Comparison of ENCODE assay signal across 22 mouse cellular contexts in the genomic region with DNA sequence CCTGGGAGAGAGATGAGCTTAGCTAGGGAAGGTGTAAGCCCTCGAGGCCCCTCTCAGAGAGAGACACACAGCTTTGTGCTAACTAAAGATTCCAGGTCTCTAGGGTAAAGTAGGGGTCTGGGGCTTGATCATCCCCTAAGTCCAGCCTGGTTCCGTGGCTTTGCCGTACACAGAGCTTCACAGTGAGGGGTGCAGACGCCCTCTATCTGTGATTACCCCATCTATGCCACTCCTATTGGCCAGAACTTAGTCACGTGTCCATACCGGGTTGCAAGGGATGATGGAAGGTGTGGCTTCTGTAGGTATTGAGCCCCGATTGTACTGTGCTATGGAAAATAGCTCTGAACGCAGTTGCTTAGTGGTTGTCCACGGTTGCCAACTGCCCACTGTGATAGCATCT. TPM values are rescaled to one million over a fixed set of nuclear protein-coding genes. Genes with fewer than 3 reads are reported as not detected.
A peak's percentile ranks its signal among the peaks of the same experiment; 100 is the strongest.
DNase-seq lines count a peak whose midpoint lies in the region; ATAC-seq and TF ChIP-seq lines count a peak whose summit lies in the region.
"Had no signal": no experiment of that assay in that cellular context is flagged by ENCODE, and none has a peak within 500 bp of the region (broad histone marks: within the 10 kb centered on the region; RNA-seq: fewer than 3 reads in every experiment).

No protein-coding gene starts in this region.

- TF ChIP-seq POLR2A in testis, adult 2 months (IDR thresholded peaks at IDR 0.05; ENCODE audit: control insufficient read depth, low read depth, low read length): no peak
- TF ChIP-seq POLR2A in ES-Bruce4 (IDR thresholded peaks at IDR 0.05; ENCODE audit: insufficient read depth, low read length): no peak

- H3K4me2 ChIP-seq in kidney, embryonic 14.5 days (replicated peaks; ENCODE audit: low read depth, low read length): no peak overlapping the region
- no peak overlapping the region for H3K4me2 ChIP-seq in intestine, embryonic 16.5 days (ENCODE audit: low read depth, low read length)
- H3K4me2 ChIP-seq: embryonic facial prominence, embryonic 13.5 days; forebrain, embryonic 15.5 days had no signal

- H3K4me1 ChIP-seq in testis, adult 2 months (ENCODE audit: control insufficient read depth, insufficient read depth, low read length): peaks cover 13% of the 10 kb centered on the region
- H3K4me1 ChIP-seq in ES-Bruce4 (ENCODE audit: control insufficient read depth, insufficient read depth, low read length): no peaks in the 10 kb centered on the region
- no peaks in the 10 kb centered on the region for H3K4me1 ChIP-seq in kidney, embryonic 14.5 days (ENCODE audit: control insufficient read depth, insufficient read depth, low read length)
- H3K4me1 ChIP-seq in intestine, embryonic 16.5 days (ENCODE audit: control insufficient read depth, insufficient read depth, low read length): no peaks in the 10 kb centered on the region
- H3K4me1 ChIP-seq: embryonic facial prominence, embryonic 13.5 days; forebrain, embryonic 10.5 days; forebrain, embryonic 15.5 days had no signal

- no peak for DNase-seq in testis, postnatal 10 days (ENCODE audit: low spot score)
- DNase-seq in MEL-GATA-1-ER (ENCODE audit: extremely low read depth, low read depth): peak; percentile 79
- no peak for DNase-seq in cerebellum, adult 8-10 months
- DNase-seq: adrenal gland, postnatal 10 days; cerebellum, adult 11-12 months; cerebellum, adult 9-11 months; cerebellum, postnatal 36 days; heart, adult 11 months; heart, postnatal 36 days; kidney, adult 11 months had no signal

- H3K36me3 ChIP-seq in testis, adult 2 months (ENCODE audit: control insufficient read depth, insufficient read depth, low read length): no peaks in the 10 kb centered on the region
- H3K36me3 ChIP-seq in ES-Bruce4 (ENCODE audit: control insufficient read depth, insufficient read depth, low read length, poor library complexity, severe bottlenecking): no peaks in the 10 kb centered on the region
- no peaks in the 10 kb centered on the region for H3K36me3 ChIP-seq in kidney, embryonic 14.5 days (ENCODE audit: control insufficient read depth, insufficient read depth, low read length)
- H3K36me3 ChIP-seq in intestine, embryonic 16.5 days (ENCODE audit: control insufficient read depth, insufficient read depth, low read length): no peaks in the 10 kb centered on the region
- H3K36me3 ChIP-seq: forebrain, embryonic 10.5 days; forebrain, embryonic 15.5 days; heart, embryonic 13.5 days had no signal

- H3K9me3 ChIP-seq in ES-Bruce4 (replicated peaks; ENCODE audit: control insufficient read depth, insufficient read depth, low read length, poor library complexity, severe bottlenecking): no peaks in the 10 kb centered on the region
- no peaks in the 10 kb centered on the region for H3K9me3 ChIP-seq in kidney, embryonic 14.5 days (ENCODE audit: control insufficient read depth, low read length)
- no peaks in the 10 kb centered on the region for H3K9me3 ChIP-seq in intestine, embryonic 16.5 days (ENCODE audit: control insufficient read depth, low read length)
- H3K9me3 ChIP-seq: embryonic facial prominence, embryonic 13.5 days; forebrain, embryonic 10.5 days; forebrain, embryonic 15.5 days; heart, embryonic 13.5 days had no signal

- TF ChIP-seq EP300 in ES-Bruce4 (IDR thresholded peaks at IDR 0.05; ENCODE audit: insufficient read depth, low read depth, low read length): no peak

- H3K4me3 ChIP-seq in testis, adult 2 months (ENCODE audit: control insufficient read depth, low read depth, low read length): peak overlapping the region; percentile 63
- no peak overlapping the region for H3K4me3 ChIP-seq in ES-Bruce4 (ENCODE audit: low read depth, low read length)
- no peak overlapping the region for H3K4me3 ChIP-seq in kidney, embryonic 14.5 days (ENCODE audit: low read length)
- H3K4me3 ChIP-seq in intestine, embryonic 16.5 days (ENCODE audit: low read length): no peak overlapping the region
- H3K4me3 ChIP-seq: embryonic facial prominence, embryonic 13.5 days; forebrain, embryonic 10.5 days; forebrain, embryonic 15.5 days; heart, embryonic 13.5 days had no signal

- H3K27me3 ChIP-seq in testis, adult 2 months (ENCODE audit: control insufficient read depth, insufficient read depth, low read length): no peaks in the 10 kb centered on the region
- H3K27me3 ChIP-seq in ES-Bruce4 (ENCODE audit: control insufficient read depth, insufficient read depth, low read length, poor library complexity, severe bottlenecking): no peaks in the 10 kb centered on the region
- H3K27me3 ChIP-seq in kidney, embryonic 14.5 days (ENCODE audit: control insufficient read depth, insufficient read depth, low read length): no peaks in the 10 kb centered on the region
- 0 out of 2 replicates have a peak, but pooled peaks cover 3% of the 10 kb centered on the region for H3K27me3 ChIP-seq in intestine, embryonic 16.5 days (replicated peaks; ENCODE audit: control insufficient read depth, insufficient read depth, low read length)
- H3K27me3 ChIP-seq: embryonic facial prominence, embryonic 13.5 days; forebrain, embryonic 15.5 days had no signal

- no peak overlapping the region for H3K27ac ChIP-seq in testis, adult 2 months (ENCODE audit: control insufficient read depth, insufficient read depth, low read depth, low read length)
- no peak overlapping the region for H3K27ac ChIP-seq in ES-Bruce4 (ENCODE audit: insufficient read depth, low read length)
- H3K27ac ChIP-seq in kidney, embryonic 14.5 days (ENCODE audit: low read depth, low read length): no peak overlapping the region
- no peak overlapping the region for H3K27ac ChIP-seq in intestine, embryonic 16.5 days (ENCODE audit: low read length)
- H3K27ac ChIP-seq: embryonic facial prominence, embryonic 13.5 days; forebrain, embryonic 10.5 days; forebrain, embryonic 15.5 days; heart, embryonic 13.5 days had no signal

- peak; percentile 50 for ATAC-seq in megakaryocyte-erythroid progenitor cell, adult 5-6 weeks (replicated peaks; ENCODE audit: low FRiP score, low TSS enrichment, poor library complexity, severe bottlenecking)
- ATAC-seq in kidney, embryonic 14.5 days (ENCODE audit: low FRiP score, low TSS enrichment): no peak
- no peak for ATAC-seq in intestine, embryonic 16.5 days
- ATAC-seq: CD4-positive, CD25-positive, alpha-beta regulatory T cell, adult 4 months; forebrain, embryonic 15.5 days; hindbrain, embryonic 16.5 days; inflammation-experienced regulatory T-cells, adult 6 months had no signal

- no peak for TF ChIP-seq CTCF in testis, adult 2 months (IDR thresholded peaks at IDR 0.05; ENCODE audit: control insufficient read depth, insufficient read depth, insufficient replicate concordance, low read depth, low read length)
- TF ChIP-seq CTCF in ES-Bruce4 (IDR thresholded peaks at IDR 0.05; ENCODE audit: low read depth, low read length): peak; percentile 0

- no peak overlapping the region for H3K9ac ChIP-seq in ES-Bruce4 (ENCODE audit: low read depth, poor library complexity, severe bottlenecking)
- H3K9ac ChIP-seq in kidney, embryonic 14.5 days (ENCODE audit: low read depth, low read length): no peak overlapping the region
- no peak overlapping the region for H3K9ac ChIP-seq in intestine, embryonic 16.5 days (ENCODE audit: low read depth, low read length)
- H3K9ac ChIP-seq: embryonic facial prominence, embryonic 13.5 days; forebrain, embryonic 15.5 days; heart, embryonic 13.5 days had no signal

- 78% methylated on average over 9 of the region's 9 CpGs for WGBS in kidney, embryonic 14.5 days
- 72% methylated on average over 9 of the region's 9 CpGs for WGBS in intestine, embryonic 16.5 days

RNA-seq across cellular contexts. Expression of a gene that starts 14.8 kb away (rescaled TPM):
- polyA plus RNA-seq in testis, adult 2 months (2012; rRNA removed): 0.41 and 0.61 TPM in 2 replicates
- polyA plus RNA-seq in ES-Bruce4 (2011; ENCODE audit: insufficient read depth, insufficient read length, low read depth, missing spikeins): not detected in 2 replicates
- total RNA-seq in megakaryocyte-erythroid progenitor cell, adult 5-6 weeks (2014; fragmentation: Nextera tagmentation): not detected in 2 replicates
- total RNA-seq in megakaryocyte-erythroid progenitor cell, adult 5-6 weeks (2017): not detected in 2 replicates
- 1.1 and 1.3 TPM in 2 replicates for polyA plus RNA-seq in kidney, embryonic 14.5 days (2014; fragmentation: Nextera tagmentation; extraction: Ambion mirVana)
- 0.61 and 0.93 TPM in 2 replicates for polyA plus RNA-seq in intestine, embryonic 16.5 days (2015; fragmentation: Nextera tagmentation; extraction: Ambion mirVana)
- polyA plus RNA-seq: CD4-positive, CD25-positive, alpha-beta regulatory T cell, adult 4 months had no signal

RNA-seq across cellular contexts. Expression of a gene that starts 40.6 kb away (rescaled TPM):
- polyA plus RNA-seq in testis, adult 2 months (2012; rRNA removed): 0.64 and 0.86 TPM in 2 replicates
- 1.4 and 2.4 TPM in 2 replicates for polyA plus RNA-seq in ES-Bruce4 (2011; ENCODE audit: insufficient read depth, insufficient read length, low read depth, missing spikeins)
- not detected in 2 replicates for total RNA-seq in megakaryocyte-erythroid progenitor cell, adult 5-6 weeks (2014; fragmentation: Nextera tagmentation)
- not detected in 2 replicates for total RNA-seq in megakaryocyte-erythroid progenitor cell, adult 5-6 weeks (2017)
- 0.24 and 0.46 TPM in 2 replicates for polyA plus RNA-seq in kidney, embryonic 14.5 days (2014; fragmentation: Nextera tagmentation; extraction: Ambion mirVana)
- 0.10 and 0.26 TPM in 2 replicates for polyA plus RNA-seq in intestine, embryonic 16.5 days (2015; fragmentation: Nextera tagmentation; extraction: Ambion mirVana)
- polyA plus RNA-seq: CD4-positive, CD25-positive, alpha-beta regulatory T cell, adult 4 months; inflammation-experienced regulatory T-cells, adult 6 months had no signal
